Mouse (Mus musculus) monocyte, adult 2 months (primary cell): Measurements from ENCODE around the gene Agmo.

Experiments
- DNase-seq, 2 experiments: peaks; one replicate each; pipeline ENCODE4 v3.0.0; 2022; ENCODE audit warnings: low spot score in 2 of 2, low read depth in 1 of 2

Gene Agmo

GRCm38 (mm10) chr12:37624078-37624477, 382.6 kb downstream of the Agmo start:
- DNase-seq: no peak
